Mouse (Mus musculus): ENCODE measurements around the gene Psmd12.

The Psmd12 gene

GRCm38 (mm10) chr11:107479053-107479861 is at the start of gene Psmd12:
Gene Psmd12 (plus strand): TSS chr11:107479484.
- DNase-seq (ENCODE audit: low read depth), result peak; percentile 95

- no peak for DNase-seq (ENCODE audit: low read depth)
Measured at GRCm38 (mm10) chr11:107431197-107431965, 47.9 kb upstream of the Psmd12 start.

- DNase-seq (ENCODE audit: low read depth), result no peak
Measured at GRCm38 (mm10) chr11:107435776-107436449, 43.4 kb upstream of the Psmd12 start.

- no peak for DNase-seq (ENCODE audit: low read depth)
Measured at GRCm38 (mm10) chr11:107437723-107438122, 41.6 kb upstream of the Psmd12 start.

- DNase-seq (ENCODE audit: low read depth), result no peak
Measured at GRCm38 (mm10) chr11:107438140-107438539, 41.1 kb upstream of the Psmd12 start.

- no peak for DNase-seq (ENCODE audit: low read depth)
Measured at GRCm38 (mm10) chr11:107441050-107441449, 38.2 kb upstream of the Psmd12 start.

- DNase-seq (ENCODE audit: low read depth), result no peak
Measured at GRCm38 (mm10) chr11:107443121-107444095, 35.9 kb upstream of the Psmd12 start.

GRCm38 (mm10) chr11:107445683-107446082 is 33.6 kb upstream of the Psmd12 start:
- DNase-seq (ENCODE audit: low read depth), result no peak

GRCm38 (mm10) chr11:107446650-107447049 is 32.6 kb upstream of the Psmd12 start:
- DNase-seq (ENCODE audit: low read depth), result no peak

GRCm38 (mm10) chr11:107447349-107447748 is 31.9 kb upstream of the Psmd12 start:
- DNase-seq (ENCODE audit: low read depth), result peak; percentile 66

GRCm38 (mm10) chr11:107447915-107448314 is 31.4 kb upstream of the Psmd12 start:
- no peak for DNase-seq (ENCODE audit: low read depth)

- DNase-seq (ENCODE audit: low read depth), result peak; percentile 58
Measured at GRCm38 (mm10) chr11:107449169-107449910, 29.9 kb upstream of the Psmd12 start.

- no peak for DNase-seq (ENCODE audit: low read depth)
Measured at GRCm38 (mm10) chr11:107450097-107450496, 29.2 kb upstream of the Psmd12 start.

- DNase-seq (ENCODE audit: low read depth), result peak; percentile 78
Measured at GRCm38 (mm10) chr11:107451106-107451505, 28.2 kb upstream of the Psmd12 start.

GRCm38 (mm10) chr11:107452053-107452452 is 27.2 kb upstream of the Psmd12 start:
- DNase-seq (ENCODE audit: low read depth), result no peak

GRCm38 (mm10) chr11:107454546-107455462 is 24.5 kb upstream of the Psmd12 start:
- no peak for DNase-seq (ENCODE audit: low read depth)

GRCm38 (mm10) chr11:107457282-107457681 is 22.0 kb upstream of the Psmd12 start:
- DNase-seq (ENCODE audit: low read depth), result no peak

- no peak for DNase-seq (ENCODE audit: low read depth)
Measured at GRCm38 (mm10) chr11:107458286-107458685, 21.0 kb upstream of the Psmd12 start.

GRCm38 (mm10) chr11:107458986-107459385 is 20.3 kb upstream of the Psmd12 start:
- DNase-seq (ENCODE audit: low read depth), result no peak

GRCm38 (mm10) chr11:107459828-107460227 is 19.5 kb upstream of the Psmd12 start:
- DNase-seq (ENCODE audit: low read depth), result no peak

Measured in c-Kit-positive CD71-positive TER-119-negative erythroid progenitor cells, embryonic 14.5 days (primary cell).